Mouse (Mus musculus): ENCODE measurements around the gene Olfr732. TPM values are rescaled to one million over a fixed set of nuclear protein-coding genes. Genes with fewer than 3 reads are reported as not detected.

Olfr732 gene
- polyA plus RNA-seq (2012; rRNA removed), result not detected in 2 replicates

- 96% methylated on average over 1 of the region's 1 CpGs for WGBS
- Histone ChIP-seq H3K27ac (ENCODE audit: control insufficient read depth, insufficient read depth, low read length) (no peak within 1 kb of the TSS), H3K27me3 (ENCODE audit: control insufficient read depth, insufficient read depth, low read length) (no peaks in the 10 kb centered on the region), H3K4me3 (ENCODE audit: control insufficient read depth, insufficient read depth, low read length) (no peak within 1 kb of the TSS), H3K4me1 (replicated peaks; ENCODE audit: control insufficient read depth, insufficient read depth, low read length) (no peaks in the 10 kb centered on the region), H3K36me3 (ENCODE audit: control insufficient read depth, insufficient read depth, low read length) (no peaks in the 10 kb centered on the region)
- TF ChIP-seq CTCF (IDR thresholded peaks at IDR 0.05; ENCODE audit: borderline replicate concordance, control insufficient read depth, extremely low read depth, insufficient read depth, low read length, poor library complexity) (no peak), POLR2A (IDR thresholded peaks at IDR 0.05; ENCODE audit: control insufficient read depth, extremely low read depth, insufficient read depth, low read length, poor library complexity) (no peak)
- DNase-seq, result no peak
Observed at GRCm38 (mm10) chr14:50284106-50284505, at the start of gene Olfr732. TSS of gene Olfr732 (minus strand) at chr14:50284206.

- H3K4me1 ChIP-seq (replicated peaks; ENCODE audit: control insufficient read depth, insufficient read depth, low read length), result no peaks in the 10 kb centered on the region
- no peaks in the 10 kb centered on the region for H3K36me3 ChIP-seq (ENCODE audit: control insufficient read depth, insufficient read depth, low read length)
- no peak within 1 kb of the TSS for H3K27ac ChIP-seq (ENCODE audit: control insufficient read depth, insufficient read depth, low read length)
- no peak for DNase-seq
- H3K27me3 ChIP-seq (ENCODE audit: control insufficient read depth, insufficient read depth, low read length), result no peaks in the 10 kb centered on the region
- H3K4me3 ChIP-seq (ENCODE audit: control insufficient read depth, insufficient read depth, low read length), result no peak within 1 kb of the TSS
- WGBS, result 76% methylated on average over 1 of the region's 1 CpGs
- TF ChIP-seq CTCF (IDR thresholded peaks at IDR 0.05; ENCODE audit: borderline replicate concordance, control insufficient read depth, extremely low read depth, insufficient read depth, low read length, poor library complexity) (no peak), POLR2A (IDR thresholded peaks at IDR 0.05; ENCODE audit: control insufficient read depth, extremely low read depth, insufficient read depth, low read length, poor library complexity) (no peak)
Observed at GRCm38 (mm10) chr14:50326661-50327060, 42.7 kb upstream of the Olfr732 start, which contains the start of gene Olfr734. TSS of gene Olfr734 (minus strand) at chr14:50326761.

- no peaks in the 10 kb centered on the region for H3K27me3 ChIP-seq (ENCODE audit: control insufficient read depth, insufficient read depth, low read length)
- H3K4me3 ChIP-seq (ENCODE audit: control insufficient read depth, insufficient read depth, low read length), result no peak within 1 kb of the TSS
- H3K27ac ChIP-seq (ENCODE audit: control insufficient read depth, insufficient read depth, low read length), result no peak within 1 kb of the TSS
- no peaks in the 10 kb centered on the region for H3K36me3 ChIP-seq (ENCODE audit: control insufficient read depth, insufficient read depth, low read length)
- H3K4me1 ChIP-seq (replicated peaks; ENCODE audit: control insufficient read depth, insufficient read depth, low read length), result no peaks in the 10 kb centered on the region
- DNase-seq, result no peak
- TF ChIP-seq POLR2A (IDR thresholded peaks at IDR 0.05; ENCODE audit: control insufficient read depth, extremely low read depth, insufficient read depth, low read length, poor library complexity) (no peak), CTCF (IDR thresholded peaks at IDR 0.05; ENCODE audit: borderline replicate concordance, control insufficient read depth, extremely low read depth, insufficient read depth, low read length, poor library complexity) (no peak)
Observed at GRCm38 (mm10) chr14:50301422-50301821, 17.4 kb upstream of the Olfr732 start, which contains the start of gene Olfr733. TSS of gene Olfr733 (minus strand) at chr14:50301522.

GRCm38 (mm10) chr14:50241766-50242165, 42.2 kb downstream of the Olfr732 start, which contains the start of gene Olfr731:
TSS of gene Olfr731 (minus strand) at chr14:50241866.
- WGBS, result 85% methylated on average over 4 of the region's 4 CpGs
- Histone ChIP-seq H3K27ac (ENCODE audit: control insufficient read depth, insufficient read depth, low read length) (no peak within 1 kb of the TSS), H3K27me3 (ENCODE audit: control insufficient read depth, insufficient read depth, low read length) (no peaks in the 10 kb centered on the region), H3K4me1 (replicated peaks; ENCODE audit: control insufficient read depth, insufficient read depth, low read length) (no peaks in the 10 kb centered on the region), H3K36me3 (ENCODE audit: control insufficient read depth, insufficient read depth, low read length) (no peaks in the 10 kb centered on the region), H3K4me3 (ENCODE audit: control insufficient read depth, insufficient read depth, low read length) (no peak within 1 kb of the TSS)
- no peak for TF ChIP-seq POLR2A (IDR thresholded peaks at IDR 0.05; ENCODE audit: control insufficient read depth, extremely low read depth, insufficient read depth, low read length, poor library complexity)
- no peak for TF ChIP-seq CTCF (IDR thresholded peaks at IDR 0.05; ENCODE audit: borderline replicate concordance, control insufficient read depth, extremely low read depth, insufficient read depth, low read length, poor library complexity)
- DNase-seq, result no peak

Other genes with a start within 250 kb of the Olfr732 start
- not detected in 2 replicates for gene Olfr725, start 243.8 kb downstream of the Olfr732 start, polyA plus RNA-seq (2012; rRNA removed)
- gene Olfr726, start 193.3 kb downstream of the Olfr732 start, polyA plus RNA-seq (2012; rRNA removed), result not detected in 2 replicates
- not detected in 2 replicates for gene Olfr727, start 161.0 kb downstream of the Olfr732 start, polyA plus RNA-seq (2012; rRNA removed)
- gene Olfr728, start 141.5 kb downstream of the Olfr732 start, polyA plus RNA-seq (2012; rRNA removed), result not detected in 2 replicates
- not detected in 2 replicates for gene Olfr729, start 131.3 kb downstream of the Olfr732 start, polyA plus RNA-seq (2012; rRNA removed)
- not detected in 2 replicates for gene Olfr730, start 96.0 kb downstream of the Olfr732 start, polyA plus RNA-seq (2012; rRNA removed)
- not detected in 2 replicates for gene Olfr731, start 42.3 kb downstream of the Olfr732 start, polyA plus RNA-seq (2012; rRNA removed)
- not detected in 2 replicates for gene Olfr733, start 17.3 kb upstream of the Olfr732 start, polyA plus RNA-seq (2012; rRNA removed)
- gene Olfr734, start 42.6 kb upstream of the Olfr732 start, polyA plus RNA-seq (2012; rRNA removed), result not detected in 2 replicates
- gene Olfr735, start 64.7 kb upstream of the Olfr732 start, polyA plus RNA-seq (2012; rRNA removed), result not detected in 2 replicates
- 1.5 and 2.4 TPM in 2 replicates for gene Tlr11, start 73.7 kb upstream of the Olfr732 start, polyA plus RNA-seq (2012; rRNA removed)
- not detected in 2 replicates for gene Olfr736, start 97.0 kb upstream of the Olfr732 start, polyA plus RNA-seq (2012; rRNA removed)
- not detected in 2 replicates for gene Olfr738, start 123.4 kb upstream of the Olfr732 start, polyA plus RNA-seq (2012; rRNA removed)
- gene Olfr739, start 134.4 kb upstream of the Olfr732 start, polyA plus RNA-seq (2012; rRNA removed), result not detected in 2 replicates
- not detected in 2 replicates for gene Olfr740, start 161.3 kb upstream of the Olfr732 start, polyA plus RNA-seq (2012; rRNA removed)
- not detected in 2 replicates for gene Olfr741, start 188.5 kb upstream of the Olfr732 start, polyA plus RNA-seq (2012; rRNA removed)
- gene Olfr742, start 219.4 kb upstream of the Olfr732 start, polyA plus RNA-seq (2012; rRNA removed), result not detected in 2 replicates
- not detected in 2 replicates for gene Olfr743, start 237.6 kb upstream of the Olfr732 start, polyA plus RNA-seq (2012; rRNA removed)